In genomic region chr11:31248467-31248866, GRCm38 (mm10) we compare ENCODE assay signal across 8 mouse cellular contexts.
DNase-seq lines count a peak whose midpoint lies in the region; ATAC-seq and TF ChIP-seq lines count a peak whose summit lies in the region.

No protein-coding gene starts in this region.

- H3K36me3 ChIP-seq in kidney, embryonic 14.5 days (ENCODE audit: control insufficient read depth, insufficient read depth, low read length): no peaks in the 10 kb centered on the region
- no peaks in the 10 kb centered on the region for H3K36me3 ChIP-seq in limb, embryonic 14.5 days (ENCODE audit: control insufficient read depth, insufficient read depth, low read length)
- H3K36me3 ChIP-seq in neural tube, embryonic 14.5 days (ENCODE audit: control insufficient read depth, insufficient read depth, low read length): no peaks in the 10 kb centered on the region

- H3K9ac ChIP-seq in kidney, embryonic 14.5 days (ENCODE audit: low read depth, low read length): no peak overlapping the region
- no peak overlapping the region for H3K9ac ChIP-seq in limb, embryonic 14.5 days (ENCODE audit: low read depth, low read length, severe bottlenecking)
- no peak overlapping the region for H3K9ac ChIP-seq in neural tube, embryonic 14.5 days (replicated peaks; ENCODE audit: low read depth, low read length)

- DNase-seq in 416B (ENCODE audit: low read depth) (peak; percentile 86), MEL-GATA-1-ER (ENCODE audit: extremely low read depth, low read depth) (peak; percentile 68)
- peak; percentile 31 to 63 for DNase-seq in cerebellum, adult 2 months
- peak; percentile 77 for DNase-seq in forelimb bud, embryonic 11.5 days (ENCODE audit: low read depth, low spot score)
- peak; percentile 84 for DNase-seq in limb, embryonic 14.5 days (ENCODE audit: low spot score)

- H3K4me1 ChIP-seq in cerebellum, adult 2 months (ENCODE audit: control insufficient read depth, insufficient read depth, low read length): no peaks in the 10 kb centered on the region
- H3K4me1 ChIP-seq in kidney, embryonic 14.5 days (ENCODE audit: control insufficient read depth, insufficient read depth, low read length): no peaks in the 10 kb centered on the region
- H3K4me1 ChIP-seq in limb, embryonic 14.5 days (ENCODE audit: control insufficient read depth, insufficient read depth, low read length): no peaks in the 10 kb centered on the region
- H3K4me1 ChIP-seq in neural tube, embryonic 14.5 days (ENCODE audit: control insufficient read depth, insufficient read depth, low read length): no peaks in the 10 kb centered on the region

- H3K4me3 ChIP-seq in cerebellum, adult 2 months (replicated peaks; ENCODE audit: insufficient read depth, low read depth, low read length): no peak overlapping the region
- no peak overlapping the region for H3K4me3 ChIP-seq in kidney, embryonic 14.5 days (ENCODE audit: low read length)
- H3K4me3 ChIP-seq in limb, embryonic 14.5 days (replicated peaks; ENCODE audit: low read length): no peak overlapping the region
- no peak overlapping the region for H3K4me3 ChIP-seq in neural tube, embryonic 14.5 days (ENCODE audit: low read depth, low read length)

- H3K9me3 ChIP-seq in kidney, embryonic 14.5 days (ENCODE audit: control insufficient read depth, low read length): no peaks in the 10 kb centered on the region
- H3K9me3 ChIP-seq in limb, embryonic 14.5 days (ENCODE audit: control insufficient read depth, low read length): no peaks in the 10 kb centered on the region
- no peaks in the 10 kb centered on the region for H3K9me3 ChIP-seq in neural tube, embryonic 14.5 days (ENCODE audit: control insufficient read depth, low read length)

- H3K27me3 ChIP-seq in cerebellum, adult 2 months (ENCODE audit: control insufficient read depth, insufficient read depth, low read length): no peaks in the 10 kb centered on the region
- no peaks in the 10 kb centered on the region for H3K27me3 ChIP-seq in kidney, embryonic 14.5 days (ENCODE audit: control insufficient read depth, insufficient read depth, low read length)
- no peaks in the 10 kb centered on the region for H3K27me3 ChIP-seq in limb, embryonic 14.5 days (ENCODE audit: control insufficient read depth, insufficient read depth, low read length)
- H3K27me3 ChIP-seq in neural tube, embryonic 14.5 days (ENCODE audit: control insufficient read depth, insufficient read depth, low read length): no peaks in the 10 kb centered on the region

- no peak overlapping the region for H3K27ac ChIP-seq in cerebellum, adult 2 months (ENCODE audit: insufficient read depth, low read length)
- no peak overlapping the region for H3K27ac ChIP-seq in kidney, embryonic 14.5 days (ENCODE audit: low read depth, low read length)
- no peak overlapping the region for H3K27ac ChIP-seq in limb, embryonic 14.5 days (replicated peaks; ENCODE audit: low read depth, low read length)
- no peak overlapping the region for H3K27ac ChIP-seq in neural tube, embryonic 14.5 days (ENCODE audit: low read depth, low read length)

- TF ChIP-seq POLR2A in cerebellum, adult 2 months (IDR thresholded peaks at IDR 0.05; ENCODE audit: borderline replicate concordance, insufficient read depth, low read length): no peak
- TF ChIP-seq POLR2A in limb, embryonic 14.5 days (IDR thresholded peaks at IDR 0.05; ENCODE audit: borderline replicate concordance, extremely low read depth, insufficient read depth, insufficient read length): no peak

- H3K4me2 ChIP-seq in kidney, embryonic 14.5 days (replicated peaks; ENCODE audit: low read depth, low read length): no peak overlapping the region
- H3K4me2 ChIP-seq in limb, embryonic 14.5 days (replicated peaks; ENCODE audit: low read depth, low read length, severe bottlenecking): no peak overlapping the region
- no peak overlapping the region for H3K4me2 ChIP-seq in neural tube, embryonic 14.5 days (ENCODE audit: low read depth, low read length)

- WGBS in cerebellum, adult 2 months: 12% methylated on average over 2 of the region's 2 CpGs
- WGBS in kidney, embryonic 14.5 days: 30% methylated on average over 2 of the region's 2 CpGs
- WGBS in limb, embryonic 14.5 days: 26% methylated on average over 2 of the region's 2 CpGs
- WGBS in neural tube, embryonic 14.5 days: 26% methylated on average over 2 of the region's 2 CpGs

- peak; percentile 36; the same call in 1 of the 2 replicates for TF ChIP-seq CTCF in cerebellum, adult 2 months (IDR thresholded peaks at IDR 0.05; ENCODE audit: borderline replicate concordance, insufficient read depth, low read depth, low read length)

- ATAC-seq in kidney, embryonic 14.5 days (ENCODE audit: low FRiP score, low TSS enrichment): 0 out of 2 replicates have a peak, but pooled peaks have one; percentile 46
- no peak for ATAC-seq in limb, embryonic 14.5 days (ENCODE audit: low FRiP score, low read depth)
- peak; percentile 70 for ATAC-seq in neural tube, embryonic 14.5 days (ENCODE audit: low read depth)
- no peak for ATAC-seq in monocyte, adult 5-6 weeks (replicated peaks; ENCODE audit: insufficient number of reproducible peaks, low FRiP score, low TSS enrichment, poor library complexity, severe bottlenecking)

Comparison
In these comparisons a context has a peak if more than half of its experiments do, and no peak if none do; other contexts are left out.
1. ATAC-seq: peak in kidney, embryonic 14.5 days (single experiment) and neural tube, embryonic 14.5 days (single experiment); none in limb, embryonic 14.5 days (single experiment) and monocyte, adult 5-6 weeks (single experiment).
2. Peak in every context shown above with its lines, with median percentiles within 50 percentile points of each other: DNase-seq.